Mouse (Mus musculus): ENCODE data around the gene Hspe1.

- no peak for TF ChIP-seq CTCF (IDR thresholded peaks at IDR 0.05; ENCODE audit: low read depth, low read length)
- no peak for TF ChIP-seq POLR2AphosphoS5 (IDR thresholded peaks at IDR 0.05; ENCODE audit: insufficient replicate concordance, low read depth, low read length)
- no peak for TF ChIP-seq GATA1 (IDR thresholded peaks at IDR 0.05; ENCODE audit: borderline replicate concordance, low read length)
Observed at GRCm38 (mm10) chr1:55051671-55052070, 36.3 kb upstream of the Hspe1 start.

Data from G1E (cell line).